Mouse (Mus musculus): Measurements from ENCODE around the gene Olfr23. TPM values are rescaled to one million over a fixed set of nuclear protein-coding genes. Genes with fewer than 3 reads are reported as not detected.

Olfr23 gene
- not detected for polyA plus RNA-seq (2015; fragmentation: Illumina TruSeq; extraction: RNeasy Lipid Tissue Mini Kit (QIAGEN cat#74804); ENCODE audit: insufficient read depth, low read depth, low replicate concordance)

GRCm38 (mm10) chr11:73936377-73936776, at the start of gene Olfr23:
Olfr23 (plus strand) TSS chr11:73936677.

GRCm38 (mm10) chr11:73890671-73891070, 45.8 kb upstream of the Olfr23 start, which contains the start of gene Olfr394:
Olfr394 (minus strand) TSS chr11:73890771.

GRCm38 (mm10) chr11:73909199-73909598, 27.3 kb upstream of the Olfr23 start, which contains the start of gene Olfr395:
Olfr395 (minus strand) TSS chr11:73909299.

GRCm38 (mm10) chr11:73960517-73960916, 24.0 kb downstream of the Olfr23 start, which contains the start of gene Olfr397:
Olfr397 (plus strand) TSS chr11:73960817.

GRCm38 (mm10) chr11:73990307-73990706, 53.8 kb downstream of the Olfr23 start, which contains the start of gene Olfr398:
Olfr398 (minus strand) TSS chr11:73990407.

Other genes starting within 250 kb of the Olfr23 start
- gene Zfp735, start 247.9 kb upstream of the Olfr23 start, polyA plus RNA-seq (2015; fragmentation: Illumina TruSeq; extraction: RNeasy Lipid Tissue Mini Kit (QIAGEN cat#74804); ENCODE audit: insufficient read depth, low read depth, low replicate concordance): not detected
- gene Olfr389, start 156.0 kb upstream of the Olfr23 start, polyA plus RNA-seq (2015; fragmentation: Illumina TruSeq; extraction: RNeasy Lipid Tissue Mini Kit (QIAGEN cat#74804); ENCODE audit: insufficient read depth, low read depth, low replicate concordance): not detected
- not detected for gene Olfr390, start 153.7 kb upstream of the Olfr23 start, polyA plus RNA-seq (2015; fragmentation: Illumina TruSeq; extraction: RNeasy Lipid Tissue Mini Kit (QIAGEN cat#74804); ENCODE audit: insufficient read depth, low read depth, low replicate concordance)
- not detected for gene Olfr391-ps, start 133.6 kb upstream of the Olfr23 start, polyA plus RNA-seq (2015; fragmentation: Illumina TruSeq; extraction: RNeasy Lipid Tissue Mini Kit (QIAGEN cat#74804); ENCODE audit: insufficient read depth, low read depth, low replicate concordance)
- not detected for gene Olfr392, start 119.6 kb upstream of the Olfr23 start, polyA plus RNA-seq (2015; fragmentation: Illumina TruSeq; extraction: RNeasy Lipid Tissue Mini Kit (QIAGEN cat#74804); ENCODE audit: insufficient read depth, low read depth, low replicate concordance)
- not detected for gene Olfr393, start 85.2 kb upstream of the Olfr23 start, polyA plus RNA-seq (2015; fragmentation: Illumina TruSeq; extraction: RNeasy Lipid Tissue Mini Kit (QIAGEN cat#74804); ENCODE audit: insufficient read depth, low read depth, low replicate concordance)
- not detected for gene Olfr394, start 45.9 kb upstream of the Olfr23 start, polyA plus RNA-seq (2015; fragmentation: Illumina TruSeq; extraction: RNeasy Lipid Tissue Mini Kit (QIAGEN cat#74804); ENCODE audit: insufficient read depth, low read depth, low replicate concordance)
- gene Olfr395, start 27.4 kb upstream of the Olfr23 start, polyA plus RNA-seq (2015; fragmentation: Illumina TruSeq; extraction: RNeasy Lipid Tissue Mini Kit (QIAGEN cat#74804); ENCODE audit: insufficient read depth, low read depth, low replicate concordance): not detected
- not detected for gene Olfr397, start 24.1 kb downstream of the Olfr23 start, polyA plus RNA-seq (2015; fragmentation: Illumina TruSeq; extraction: RNeasy Lipid Tissue Mini Kit (QIAGEN cat#74804); ENCODE audit: insufficient read depth, low read depth, low replicate concordance)
- not detected for gene Olfr398, start 53.7 kb downstream of the Olfr23 start, polyA plus RNA-seq (2015; fragmentation: Illumina TruSeq; extraction: RNeasy Lipid Tissue Mini Kit (QIAGEN cat#74804); ENCODE audit: insufficient read depth, low read depth, low replicate concordance)
- not detected for gene Olfr139, start 119.9 kb downstream of the Olfr23 start, polyA plus RNA-seq (2015; fragmentation: Illumina TruSeq; extraction: RNeasy Lipid Tissue Mini Kit (QIAGEN cat#74804); ENCODE audit: insufficient read depth, low read depth, low replicate concordance)
- gene Olfr399, start 119.9 kb downstream of the Olfr23 start, polyA plus RNA-seq (2015; fragmentation: Illumina TruSeq; extraction: RNeasy Lipid Tissue Mini Kit (QIAGEN cat#74804); ENCODE audit: insufficient read depth, low read depth, low replicate concordance): not detected
- gene Zfp616, start 133.3 kb downstream of the Olfr23 start, polyA plus RNA-seq (2015; fragmentation: Illumina TruSeq; extraction: RNeasy Lipid Tissue Mini Kit (QIAGEN cat#74804); ENCODE audit: insufficient read depth, low read depth, low replicate concordance): not detected
- gene Olfr401, start 177.0 kb downstream of the Olfr23 start, polyA plus RNA-seq (2015; fragmentation: Illumina TruSeq; extraction: RNeasy Lipid Tissue Mini Kit (QIAGEN cat#74804); ENCODE audit: insufficient read depth, low read depth, low replicate concordance): not detected
- not detected for gene Olfr402, start 216.9 kb downstream of the Olfr23 start, polyA plus RNA-seq (2015; fragmentation: Illumina TruSeq; extraction: RNeasy Lipid Tissue Mini Kit (QIAGEN cat#74804); ENCODE audit: insufficient read depth, low read depth, low replicate concordance)
- gene Olfr403, start 249.6 kb downstream of the Olfr23 start, polyA plus RNA-seq (2015; fragmentation: Illumina TruSeq; extraction: RNeasy Lipid Tissue Mini Kit (QIAGEN cat#74804); ENCODE audit: insufficient read depth, low read depth, low replicate concordance): not detected